Mouse (Mus musculus) frontal cortex, adult (tissue): ENCODE data around the gene Ptpru.
"Not testable (repeated sequence)": the region's sequence is repeated elsewhere in the genome, so short reads cannot be mapped to it uniquely, and the experiment has no call there.

Experiments
- ATAC-seq: cut with Nextera tagmentation; 2 replicates; pipeline ENCODE4 v1.9.2; 2017; ENCODE audit warnings: mild to moderate bottlenecking, moderate library complexity, mixed read lengths; ENCODE audit not compliant: low TSS enrichment

Gene Ptpru

GRCm38 (mm10) chr4:131836351-131836881 lies 1.7 kb downstream of the Ptpru start:
- no peak for ATAC-seq

GRCm38 (mm10) chr4:131833971-131834609 lies 4.0 kb downstream of the Ptpru start:
- no peak for ATAC-seq

DNA sequence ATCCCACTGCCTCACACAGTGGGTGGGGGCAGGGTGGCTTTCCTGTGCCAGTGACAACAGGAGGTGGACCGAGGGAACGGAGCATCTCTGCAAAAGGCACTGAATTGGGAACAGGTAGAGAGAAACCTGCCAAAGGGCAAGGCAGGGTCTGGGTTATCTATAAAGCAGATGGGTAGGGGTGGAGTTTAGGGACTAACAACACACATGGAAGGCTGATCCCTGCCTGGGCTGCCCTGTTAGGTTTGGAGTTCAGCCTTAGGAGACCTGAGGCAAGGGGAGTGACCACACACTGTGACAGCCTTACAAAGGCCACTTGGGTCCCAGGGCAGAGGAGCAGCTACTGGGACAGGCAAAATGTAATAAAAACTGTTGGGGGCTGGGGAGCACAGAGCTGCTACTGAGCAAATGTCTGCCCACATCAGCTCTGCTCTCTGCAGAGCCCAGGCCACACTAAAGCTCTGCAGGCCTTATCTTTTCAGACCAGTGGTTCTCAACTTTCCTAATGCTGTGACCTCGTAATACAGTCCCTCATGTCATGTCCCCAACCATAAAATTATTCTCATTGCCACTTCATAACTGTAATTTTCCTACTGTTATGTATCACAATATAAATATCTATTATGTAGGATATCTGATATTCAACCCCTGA lies 5.2 kb downstream of the Ptpru start:
- ATAC-seq = no peak

GRCm38 (mm10) chr4:131831546-131832045 lies 6.5 kb downstream of the Ptpru start:
- no peak for ATAC-seq

GRCm38 (mm10) chr4:131829123-131829522 lies 9.0 kb downstream of the Ptpru start:
- ATAC-seq = no peak

GRCm38 (mm10) chr4:131826905-131827304 lies 11.2 kb downstream of the Ptpru start:
- ATAC-seq = no peak

DNA sequence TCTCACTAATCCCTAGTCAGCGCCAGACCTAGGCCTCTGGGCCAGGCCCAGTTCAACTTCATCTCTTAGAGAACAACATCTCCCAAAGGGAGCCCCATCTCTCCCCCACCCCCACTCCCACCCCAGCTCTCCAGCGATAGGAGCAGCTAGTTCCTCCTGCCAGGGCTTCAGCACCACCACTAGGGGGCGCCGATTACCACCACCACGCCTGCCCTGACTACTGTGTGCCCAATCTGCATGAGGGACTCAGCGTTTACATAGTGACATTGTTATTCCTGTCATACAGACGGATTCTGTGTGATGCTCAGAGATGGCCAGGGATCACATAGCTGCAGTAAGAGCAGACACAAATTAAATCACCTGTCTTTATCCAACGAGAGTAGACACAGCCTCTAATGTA lies 12.3 kb downstream of the Ptpru start:
- ATAC-seq = no peak

DNA sequence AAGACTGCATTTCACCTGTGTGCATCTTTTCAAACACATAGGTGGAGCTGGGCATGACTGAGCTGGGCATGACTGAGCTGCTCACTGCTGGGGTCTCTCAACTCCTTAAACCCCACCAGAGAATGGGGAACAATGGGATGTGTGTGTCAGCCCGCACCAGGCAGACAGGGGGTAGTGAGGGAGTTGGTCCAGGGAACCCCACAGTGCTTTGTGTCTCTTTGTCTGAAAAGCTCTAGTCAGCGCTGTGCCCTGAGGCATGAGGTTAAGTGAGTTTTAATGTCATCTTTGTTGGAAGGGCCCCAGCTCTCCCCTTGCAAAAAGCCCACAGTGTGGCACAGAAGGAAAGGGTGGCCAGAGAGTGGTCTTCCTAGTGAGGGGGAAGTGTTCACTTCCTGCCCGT lies 13.1 kb downstream of the Ptpru start:
- no peak for ATAC-seq

DNA sequence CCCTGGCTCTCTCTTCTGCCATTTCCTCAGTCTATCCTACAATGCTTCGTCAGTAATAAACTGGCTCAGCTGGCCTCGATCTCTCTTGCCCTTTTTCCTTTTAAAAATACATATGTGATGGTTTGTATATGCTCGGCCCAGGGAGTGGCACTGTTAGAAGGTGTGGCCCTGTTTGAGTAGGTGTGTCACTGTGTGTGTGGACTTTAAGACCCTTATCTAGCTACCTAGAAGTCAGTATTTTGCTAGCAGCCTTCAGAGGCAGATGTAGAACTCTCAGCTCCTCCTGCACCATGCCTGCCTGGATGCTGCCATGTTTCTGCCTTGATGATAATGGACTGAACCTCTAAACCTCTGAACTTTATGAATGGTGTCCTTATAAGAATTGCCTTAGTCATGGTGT lies 15.5 kb downstream of the Ptpru start:
- ATAC-seq = no peak

GRCm38 (mm10) chr4:131821161-131821731 lies 16.8 kb downstream of the Ptpru start:
- peak; percentile 92 for ATAC-seq

DNA sequence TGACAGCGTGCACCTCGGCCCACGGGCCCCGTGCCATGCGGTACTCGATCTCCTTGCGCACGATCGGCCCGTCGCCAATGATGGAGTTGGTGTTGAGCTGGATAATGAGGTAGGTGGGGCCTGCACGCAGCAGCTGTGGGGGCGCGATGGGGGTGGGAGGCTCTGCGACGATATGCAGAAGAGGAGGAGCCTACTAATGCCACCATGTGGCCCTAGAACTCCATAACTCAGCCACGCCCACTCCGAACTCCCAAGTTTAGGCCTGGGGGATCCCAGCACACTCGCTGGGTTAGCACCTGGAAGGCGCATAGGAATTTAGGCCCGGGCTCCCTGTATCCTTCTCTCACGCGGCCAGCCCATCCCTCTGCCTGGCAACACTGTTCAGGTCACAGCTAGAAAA lies 19.2 kb downstream of the Ptpru start:
- ATAC-seq = no peak

DNA sequence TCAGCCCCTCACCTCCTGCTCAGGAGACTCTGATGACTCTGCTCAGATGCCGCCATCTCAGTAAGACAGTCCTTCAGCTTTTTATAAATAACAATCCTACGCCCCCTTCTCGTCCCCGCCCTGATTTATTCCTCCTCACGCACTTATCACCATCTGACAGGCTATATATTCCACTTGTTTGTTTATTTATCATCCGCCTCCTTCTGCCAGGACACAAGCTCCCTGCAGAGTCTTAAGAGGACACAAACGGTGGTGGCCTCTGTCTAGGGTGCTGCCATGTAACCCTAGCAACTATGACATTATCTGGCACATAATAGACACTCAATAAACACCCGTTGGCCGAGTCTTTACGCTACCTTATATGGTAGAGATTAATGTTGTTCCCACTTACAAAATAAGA lies 22.3 kb downstream of the Ptpru start:
- no peak for ATAC-seq

DNA sequence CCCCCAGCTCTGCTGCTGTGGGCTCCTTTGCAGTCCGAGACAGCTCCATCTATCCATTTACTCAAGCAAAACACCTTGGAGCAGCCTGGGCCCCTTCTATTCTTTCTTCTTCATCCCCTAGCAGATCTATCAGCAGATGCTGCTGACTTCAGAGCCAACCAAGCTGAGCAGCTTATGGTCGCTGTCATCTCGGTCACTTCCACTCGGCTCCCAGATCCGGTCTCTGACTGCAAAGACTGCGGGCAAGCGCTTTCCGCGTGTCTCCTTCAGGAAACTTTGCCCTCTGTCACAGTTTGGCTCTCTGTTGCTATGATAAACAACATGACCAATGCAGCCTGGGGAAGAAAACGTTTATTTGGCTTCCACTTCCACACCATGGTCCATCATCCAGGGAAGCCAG lies 23.2 kb downstream of the Ptpru start:
- ATAC-seq = no peak

DNA sequence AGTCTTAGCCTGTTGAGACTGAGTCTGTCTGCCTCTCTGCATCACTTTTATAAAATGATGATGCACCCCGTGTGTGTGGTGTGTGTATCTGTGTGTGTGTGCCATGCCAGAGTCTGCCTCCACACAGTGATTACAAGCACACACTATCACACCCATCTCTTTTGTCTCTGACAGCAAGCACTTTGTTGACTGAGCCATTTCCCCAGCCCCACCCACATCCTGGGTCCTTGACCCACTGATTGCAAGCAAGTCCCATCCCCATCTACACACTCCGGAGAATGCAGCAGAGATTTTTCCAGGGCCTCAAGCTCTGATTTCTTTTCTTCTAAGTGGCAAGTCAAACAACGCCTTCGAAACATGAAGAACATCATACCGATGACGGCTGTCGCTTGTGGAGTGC lies 24.3 kb downstream of the Ptpru start:
- no peak for ATAC-seq

- ATAC-seq = peak; percentile 62; the same call in 1 of the 2 replicates
These were observed 25.6 kb downstream of the Ptpru start for GRCm38 (mm10) chr4:131812458-131812857.

DNA sequence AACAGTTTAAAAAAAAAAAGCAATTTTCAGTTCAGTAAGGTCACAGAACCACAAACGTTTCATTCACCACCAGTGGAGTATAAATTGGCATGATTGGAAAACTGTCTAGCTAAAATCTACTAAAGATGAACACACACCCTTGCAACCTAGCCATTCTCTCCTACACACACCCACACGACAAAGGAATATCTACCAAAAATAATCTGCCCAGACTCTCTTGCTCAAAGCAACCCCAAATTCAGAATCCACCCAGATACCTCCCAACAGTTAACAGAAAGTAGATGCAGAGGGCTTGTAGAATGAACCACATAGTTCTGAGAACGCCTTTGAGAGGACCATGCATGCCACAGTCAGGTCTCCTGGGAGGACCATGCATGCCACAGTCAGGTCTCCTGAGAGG lies 32.8 kb downstream of the Ptpru start:
- peak; percentile 70 for ATAC-seq

DNA sequence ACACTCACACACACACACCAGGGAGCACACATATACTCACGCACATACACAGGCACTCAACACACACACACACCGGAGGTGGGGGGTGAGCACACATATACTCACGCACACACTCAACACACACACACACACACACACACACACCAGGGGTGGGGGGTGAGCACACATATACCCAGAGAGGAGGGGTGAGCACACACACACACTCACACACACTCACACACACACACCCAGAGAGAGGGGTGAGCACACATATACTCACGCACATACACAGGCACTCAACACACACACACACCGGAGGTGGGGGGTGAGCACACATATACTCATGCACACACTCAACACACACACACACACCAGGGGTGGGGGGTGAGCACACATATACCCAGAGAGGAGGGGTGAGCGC lies 33.4 kb downstream of the Ptpru start:
- not testable (repeated sequence) for ATAC-seq

- ATAC-seq = no peak
These were observed 34.2 kb downstream of the Ptpru start for GRCm38 (mm10) chr4:131803846-131804245.

DNA sequence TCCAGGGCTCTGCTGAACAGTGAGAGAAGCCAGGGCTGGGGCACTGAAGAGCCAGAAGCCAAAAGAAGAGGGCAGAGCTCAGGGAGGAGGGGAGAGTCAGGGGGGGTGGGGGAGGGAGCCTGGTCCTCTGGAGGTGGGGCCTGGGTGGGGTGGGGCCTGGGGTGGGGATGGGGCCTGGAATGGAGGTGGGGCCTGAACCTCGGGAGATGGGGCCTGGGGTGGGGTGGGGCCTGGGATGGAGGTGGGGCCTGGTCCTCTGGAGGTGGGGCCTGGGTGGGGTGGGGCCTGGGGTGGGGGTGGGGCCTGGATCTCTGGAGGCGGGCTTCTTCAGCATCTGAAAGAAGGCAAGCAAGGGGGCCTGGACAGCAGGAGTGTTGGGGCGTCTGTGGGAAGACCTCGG lies 39.1 kb downstream of the Ptpru start:
- ATAC-seq = no peak

- no peak for ATAC-seq
These were observed 40.2 kb downstream of the Ptpru start for GRCm38 (mm10) chr4:131797920-131798319.

GRCm38 (mm10) chr4:131797483-131797882 lies 40.6 kb downstream of the Ptpru start:
- ATAC-seq = no peak

DNA sequence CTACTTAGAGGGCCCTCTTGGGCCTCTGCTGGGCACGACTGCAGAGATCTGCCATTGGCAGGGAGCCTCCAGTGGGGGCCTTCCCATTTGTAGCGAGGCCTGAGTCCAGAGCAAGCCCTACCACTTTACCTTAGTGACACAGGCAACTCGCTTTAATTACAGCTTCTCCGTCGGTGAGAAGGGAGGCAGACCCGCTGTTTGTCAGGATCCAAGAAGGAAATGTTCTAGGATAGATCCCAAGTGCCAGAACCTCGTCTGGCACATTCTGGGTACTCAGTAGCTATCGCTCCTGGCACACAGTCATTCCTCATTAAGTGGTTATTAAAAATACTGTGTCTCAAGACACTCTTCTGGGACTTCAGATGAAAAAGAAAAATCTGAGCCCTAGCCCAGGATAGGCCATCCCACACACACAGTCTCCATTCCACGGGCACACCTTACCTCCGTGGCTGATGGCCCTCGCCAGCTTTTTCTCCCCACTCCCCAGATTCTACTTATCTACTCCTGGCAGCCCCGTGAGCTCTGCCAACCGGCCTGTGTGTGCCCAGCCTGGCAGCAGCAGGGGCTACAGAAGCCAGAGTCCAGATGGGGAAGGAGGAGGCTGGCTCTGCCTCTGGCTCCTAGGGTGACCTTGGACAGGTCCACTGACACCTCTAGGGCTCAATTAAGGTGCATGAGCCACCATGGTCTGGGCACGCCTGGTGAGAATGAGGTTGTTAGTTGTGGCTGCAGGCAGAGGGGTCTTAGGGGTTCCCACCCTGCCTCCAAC lies 41.6 kb downstream of the Ptpru start:
- ATAC-seq = no peak; the same call in 1 of the 2 replicates
